Mouse (Mus musculus) hindbrain, embryonic 11.5 days (tissue): ENCODE measurements around the gene Capn5. TPM values are rescaled to one million over a fixed set of nuclear protein-coding genes. Genes with fewer than 3 reads are reported as not detected.

ENCODE experiments used
- ATAC-seq: fragments of 200-750 bp; cut with Nextera tagmentation; 2 replicates; pipeline ENCODE4 v1.8.0; 2017; ENCODE audit warnings: mild to moderate bottlenecking, moderate TSS enrichment, moderate library complexity; ENCODE audit not compliant: low FRiP score
- DNase-seq: peaks from one replicate; pipeline ENCODE4 v3.0.0-alpha.2; 2015; ENCODE audit warnings: low spot score
- H3K27ac ChIP-seq: fragments of 300-500 bp; sonication (generic); 2 replicates; pipeline ENCODE4 v1.5.1; 2014; ENCODE audit warnings: mild to moderate bottlenecking, low read depth, low read length
- H3K27me3 ChIP-seq: fragments of 300-500 bp; sonication (generic); 2 replicates; pipeline ENCODE4 v1.6.1; 2014; ENCODE audit warnings: mild to moderate bottlenecking, low read length, moderate library complexity, mixed read lengths; ENCODE audit not compliant: control insufficient read depth, insufficient read depth
- H3K36me3 ChIP-seq: fragments of 300-500 bp; sonication (generic); 2 replicates; pipeline ENCODE4 v1.6.1; 2014; ENCODE audit warnings: mild to moderate bottlenecking, low read length, moderate library complexity, mixed read lengths; ENCODE audit not compliant: control insufficient read depth, insufficient read depth
- H3K4me1 ChIP-seq: fragments of 300-500 bp; sonication (generic); replicated peaks from 2 replicates; pipeline ENCODE4 v1.6.1; 2014; ENCODE audit warnings: low read length, mixed read lengths; ENCODE audit not compliant: control insufficient read depth, insufficient read depth
- H3K4me2 ChIP-seq: fragments of 300-500 bp; sonication (generic); replicated peaks from 2 replicates; pipeline ENCODE4 v1.6.1; 2014; ENCODE audit warnings: mild to moderate bottlenecking, low read depth, low read length
- H3K4me3 ChIP-seq: fragments of 300-500 bp; sonication (generic); 2 replicates; pipeline ENCODE4 v1.5.1; 2014; ENCODE audit warnings: low read depth, low read length
- H3K9ac ChIP-seq: fragments of 300-500 bp; sonication (generic); 2 replicates; pipeline ENCODE4 v1.6.1; 2014; ENCODE audit warnings: low read depth, low read length
- H3K9me3 ChIP-seq: fragments of 300-500 bp; sonication (generic); 2 replicates; pipeline ENCODE4 v1.6.1; 2016; ENCODE audit warnings: low read length; ENCODE audit not compliant: control insufficient read depth
- WGBS: fragments of 180-500 bp; shearing (Covaris S2); extraction: QIAGEN DNeasy Blood & Tissue Kit; methylation state at CpG from one replicate; pipeline ENCODE4 v1.1.7; 2014; 5-methylcytosine and 5-hydroxymethylcytosine counted together
- polyA plus RNA-seq: library from polyadenylated mRNA; unstranded; fragments of >200 nt; fragmentation: Nextera tagmentation; extraction: Ambion mirVana; gene quantifications from 2 replicates; pipeline ENCODE4 v1.2.1, GENCODE M21; 2014

The Capn5 gene
- polyA plus RNA-seq, 1 experiment from 2014 or later: 4.8 TPM

DNA sequence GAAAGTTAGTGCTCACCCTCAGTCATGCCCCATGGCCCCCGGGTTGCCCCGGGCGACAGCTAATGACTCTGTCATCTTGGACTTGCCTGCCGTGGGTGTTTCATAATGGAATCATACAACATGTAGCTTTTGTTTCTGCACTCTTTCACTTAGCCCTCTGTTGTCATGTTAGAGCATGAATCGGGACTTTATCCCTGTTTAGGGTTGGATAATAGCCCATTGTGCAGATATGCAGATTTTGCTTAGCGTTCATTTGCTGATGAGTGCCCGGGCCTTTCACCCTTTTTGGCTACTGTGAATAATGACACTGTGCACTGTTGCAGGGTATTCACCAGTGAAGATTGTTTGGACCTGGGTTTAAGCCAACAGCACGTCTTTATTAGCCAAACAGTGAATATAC lies 8.6 kb upstream of the Capn5 start:
- peak; percentile 68 for DNase-seq

DNA sequence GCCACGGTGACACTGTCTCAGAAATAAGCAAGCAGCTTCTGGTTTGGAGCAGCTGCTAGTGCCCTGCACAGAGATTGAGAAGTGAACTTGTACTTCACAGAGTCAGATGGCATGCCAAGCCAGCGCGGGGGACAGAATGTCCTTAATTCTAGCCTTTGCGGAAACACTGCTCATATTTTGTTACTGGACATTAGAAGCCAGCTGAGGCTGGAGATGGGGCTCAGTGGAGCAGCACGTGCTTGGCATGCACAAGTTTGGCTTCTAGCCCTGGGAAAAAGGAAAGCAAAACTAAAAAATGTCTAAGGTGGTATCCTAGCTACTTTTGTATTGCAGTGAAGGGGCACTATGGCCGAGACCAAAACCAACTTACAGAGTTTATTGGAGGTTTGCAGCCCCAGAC lies 7.3 kb upstream of the Capn5 start:
- Histone ChIP-seq H3K27me3 (no peaks in the 10 kb centered on the region), H3K27ac (peak overlapping the region; percentile 81; the same call in 1 of the 2 replicates), H3K4me2 (no peak overlapping the region), H3K4me1 (peaks cover 2% of the 10 kb centered on the region; the same call in 1 of the 2 replicates), H3K9ac (no peak overlapping the region), H3K9me3 (no peaks in the 10 kb centered on the region), H3K36me3 (no peaks in the 10 kb centered on the region), H3K4me3 (no peak overlapping the region)
- DNase-seq (peak; percentile 41), ATAC-seq (no peak)
- WGBS: 79% methylated on average over 6 of the region's 6 CpGs

More for the DNA sequence above, 8.6 kb upstream of the Capn5 start:
- Histone ChIP-seq H3K9ac (no peak overlapping the region), H3K27ac (peak overlapping the region; percentile 81; the same call in 1 of the 2 replicates), H3K27me3 (peaks cover 2% of the 10 kb centered on the region; the same call in 1 of the 2 replicates), H3K4me2 (no peak overlapping the region), H3K4me1 (peaks cover 2% of the 10 kb centered on the region; the same call in 1 of the 2 replicates), H3K4me3 (no peak overlapping the region), H3K36me3 (no peaks in the 10 kb centered on the region), H3K9me3 (no peaks in the 10 kb centered on the region)
- WGBS: 38% methylated on average over 8 of the region's 8 CpGs
- ATAC-seq: peak; percentile 91

DNA sequence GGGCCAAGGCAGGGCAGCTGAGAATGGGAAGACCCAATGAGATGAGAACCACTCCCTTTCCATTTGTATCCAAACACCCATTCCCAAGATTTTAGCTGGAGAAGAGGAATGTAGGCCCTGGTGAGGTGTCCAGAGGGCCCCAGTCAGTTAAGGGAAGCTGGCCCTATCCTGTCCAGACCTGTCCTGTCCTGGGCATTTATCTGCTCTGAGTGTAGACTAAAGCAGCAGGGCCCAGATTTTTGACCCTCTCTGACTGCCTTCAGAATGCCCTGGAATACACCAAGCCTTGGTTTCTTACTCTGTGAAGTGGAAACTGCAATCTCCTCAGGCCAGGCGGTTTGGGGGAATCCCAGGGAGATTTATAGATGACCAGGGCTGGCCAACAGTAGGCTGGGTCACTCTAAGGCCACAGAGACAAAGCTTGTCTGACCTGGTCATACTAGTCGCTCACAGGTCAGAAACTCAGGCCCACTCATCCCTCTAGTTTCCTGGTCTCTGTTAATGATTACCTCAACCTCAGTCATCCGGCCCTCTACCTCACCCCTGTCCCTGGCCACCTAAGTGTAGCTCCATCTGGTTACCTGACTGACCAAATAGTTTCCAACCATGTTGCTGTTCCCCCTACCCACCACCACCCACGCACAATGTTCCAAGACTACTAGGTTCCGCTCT lies 622 bp upstream of the Capn5 start:
- no peak for DNase-seq
- Histone ChIP-seq H3K36me3 (no peaks in the 10 kb centered on the region), H3K9ac (peak overlapping the region; percentile 68; the same call in 1 of the 2 replicates), H3K27me3 (no peaks in the 10 kb centered on the region), H3K4me2 (peak overlapping the region; percentile 78), H3K4me3 (peak overlapping the region; percentile 72), H3K27ac (0 out of 2 replicates have a peak overlapping the region, but pooled peaks have one; percentile 6), H3K4me1 (0 out of 2 replicates have a peak, but pooled peaks cover 2% of the 10 kb centered on the region), H3K9me3 (no peaks in the 10 kb centered on the region)
- peak; percentile 46 for ATAC-seq
- 87% methylated on average over 5 of the region's 5 CpGs for WGBS

DNA sequence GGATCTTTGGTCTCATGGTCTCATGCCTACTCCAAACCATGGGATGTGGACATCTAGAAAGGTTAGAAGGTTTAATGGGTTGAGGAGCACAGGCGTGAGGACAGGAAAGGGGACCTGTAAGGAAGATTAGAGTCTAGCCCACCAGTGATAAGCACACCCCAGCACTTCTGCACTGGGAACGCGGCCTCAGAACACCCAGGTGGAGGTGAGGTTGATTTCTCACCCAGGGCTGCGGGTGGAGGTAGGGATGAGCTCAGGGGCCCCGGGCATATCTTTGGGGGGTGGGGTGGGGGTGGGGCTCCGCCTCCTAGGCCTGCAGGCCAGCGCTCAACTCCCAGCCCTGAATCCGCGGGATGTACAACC lies 527 bp downstream of the Capn5 start:
- peak overlapping the region; percentile 78 for H3K4me2 ChIP-seq
- 22% methylated on average over 4 of the region's 9 CpGs for WGBS
- no peaks in the 10 kb centered on the region for H3K9me3 ChIP-seq
- H3K9ac ChIP-seq: peak overlapping the region; percentile 68
- H3K4me3 ChIP-seq: peak overlapping the region; percentile 72
- no peaks in the 10 kb centered on the region for H3K36me3 ChIP-seq
- ATAC-seq (no peak; the same call in 1 of the 2 replicates), DNase-seq (no peak)
- H3K27ac ChIP-seq: no peak overlapping the region
- no peaks in the 10 kb centered on the region for H3K27me3 ChIP-seq
- H3K4me1 ChIP-seq: 0 out of 2 replicates have a peak, but pooled peaks cover 2% of the 10 kb centered on the region

DNA sequence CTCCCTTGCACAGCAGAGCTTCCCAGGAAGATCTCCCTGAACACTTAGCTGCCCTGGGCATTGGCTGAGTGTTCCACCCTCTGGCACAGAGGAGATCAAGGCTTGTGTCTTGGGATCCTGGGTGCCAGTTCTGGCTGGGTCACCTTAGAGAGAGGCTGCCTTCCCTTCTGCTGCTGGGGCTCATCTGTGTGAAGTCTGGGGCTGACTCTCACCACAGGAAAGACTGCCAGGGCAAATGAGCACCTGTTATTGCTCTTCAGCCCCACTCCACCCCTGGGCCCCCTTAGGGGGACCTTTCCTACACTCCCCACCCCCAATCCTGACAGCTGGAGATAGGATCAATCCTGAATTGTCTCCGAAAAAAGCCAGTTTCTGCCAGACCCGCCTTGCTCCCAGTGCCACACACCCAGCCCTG lies 996 bp downstream of the Capn5 start:
- Histone ChIP-seq H3K27me3 (no peaks in the 10 kb centered on the region), H3K36me3 (no peaks in the 10 kb centered on the region), H3K4me1 (0 out of 2 replicates have a peak, but pooled peaks cover 2% of the 10 kb centered on the region), H3K9ac (no peak overlapping the region), H3K4me2 (peak overlapping the region; percentile 78), H3K4me3 (peak overlapping the region; percentile 72), H3K27ac (no peak overlapping the region), H3K9me3 (no peaks in the 10 kb centered on the region)
- DNase-seq (no peak), ATAC-seq (no peak)
- WGBS: 60% methylated on average over 2 of the region's 2 CpGs

DNA sequence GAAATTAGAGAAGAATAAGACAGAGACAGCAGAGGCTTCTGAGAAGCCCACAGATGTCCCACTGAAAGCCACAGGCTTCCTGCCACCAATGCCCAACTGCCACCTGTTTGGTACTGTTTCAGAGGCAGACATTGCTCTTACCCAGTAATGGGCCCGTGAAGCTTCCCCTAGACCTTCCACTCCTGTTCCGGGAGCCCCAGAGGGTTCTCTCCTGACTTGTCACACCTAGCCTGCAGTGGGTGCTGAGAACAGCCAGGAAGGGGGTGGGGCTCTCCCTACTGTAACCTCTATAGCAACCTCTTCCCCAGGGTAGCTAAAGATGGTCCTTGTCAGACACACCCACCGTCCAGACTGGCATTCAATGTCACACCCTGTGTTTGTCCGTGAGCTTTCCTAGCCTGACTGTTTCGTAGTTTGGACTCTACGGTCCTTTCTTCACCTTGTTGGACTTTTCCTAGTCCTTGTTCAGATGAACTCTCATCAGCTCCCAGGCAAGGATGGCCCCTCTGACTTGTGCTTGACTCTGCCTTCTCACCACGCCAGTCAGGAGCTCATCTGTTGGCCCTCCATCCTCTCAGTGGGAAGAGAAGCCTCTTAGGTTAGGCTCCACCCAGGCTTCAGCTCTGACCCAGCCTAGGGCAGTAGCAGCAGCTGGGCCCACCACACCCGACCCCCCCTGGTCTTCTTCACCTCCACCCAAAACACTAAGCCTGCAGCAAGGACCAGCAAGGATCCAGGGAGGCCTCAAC lies 1.6 kb downstream of the Capn5 start:
- DNase-seq (no peak), ATAC-seq (no peak)
- H3K4me2 ChIP-seq: no peak overlapping the region
- H3K9ac ChIP-seq: no peak overlapping the region
- H3K4me1 ChIP-seq: 0 out of 2 replicates have a peak, but pooled peaks cover 2% of the 10 kb centered on the region
- no peaks in the 10 kb centered on the region for H3K36me3 ChIP-seq
- H3K27me3 ChIP-seq: no peaks in the 10 kb centered on the region
- H3K9me3 ChIP-seq: no peaks in the 10 kb centered on the region
- 80% methylated on average over 8 of the region's 8 CpGs for WGBS
- no peak overlapping the region for H3K4me3 ChIP-seq
- no peak overlapping the region for H3K27ac ChIP-seq

DNA sequence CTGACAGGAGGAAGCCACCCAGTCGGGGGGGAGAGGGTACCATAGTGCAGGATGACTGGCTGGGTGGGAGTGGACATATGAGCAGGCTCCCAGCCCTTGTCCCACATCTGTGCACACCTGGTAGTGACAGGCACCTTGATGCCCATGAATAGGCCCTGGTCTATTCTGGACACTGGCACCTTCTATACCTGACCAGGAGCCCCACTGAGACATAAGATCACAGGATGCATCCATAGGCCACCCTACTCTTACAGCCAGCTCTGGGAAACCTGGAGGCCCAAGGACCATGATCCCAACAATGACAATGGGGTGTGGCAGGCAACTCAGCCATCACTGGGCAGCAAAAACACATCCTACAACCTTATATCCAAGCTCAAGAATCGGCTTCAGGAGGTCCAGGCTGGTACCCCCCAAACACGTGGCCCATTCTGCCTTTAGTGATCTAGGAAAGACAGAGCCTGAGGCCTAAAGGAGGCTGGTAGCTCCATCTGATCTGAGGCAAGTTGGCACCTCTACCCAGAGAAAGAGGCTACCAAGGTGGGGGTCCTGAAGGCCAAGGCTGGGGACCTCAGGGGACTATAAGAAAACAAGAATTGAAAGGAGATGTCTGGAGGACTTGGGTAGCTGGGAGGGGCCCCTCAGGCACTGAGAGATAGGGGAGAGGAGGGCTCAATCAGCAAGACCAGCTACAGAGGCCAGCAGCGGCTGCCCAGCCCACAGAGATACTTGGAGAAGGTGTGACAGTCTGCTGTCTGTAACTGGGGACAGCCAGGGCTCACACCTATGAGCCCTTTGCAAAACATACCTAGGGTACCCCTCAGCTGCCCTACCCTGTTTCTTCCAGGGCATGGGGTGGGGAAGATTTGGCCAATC lies 3.0 kb downstream of the Capn5 start:
- Histone ChIP-seq H3K36me3 (no peaks in the 10 kb centered on the region), H3K27me3 (no peaks in the 10 kb centered on the region), H3K4me2 (no peak overlapping the region), H3K4me3 (no peak overlapping the region), H3K27ac (no peak overlapping the region), H3K9ac (no peak overlapping the region), H3K4me1 (0 out of 2 replicates have a peak, but pooled peaks cover 2% of the 10 kb centered on the region), H3K9me3 (no peaks in the 10 kb centered on the region)
- ATAC-seq: no peak
- WGBS: 73% methylated on average over 4 of the region's 4 CpGs
- no peak for DNase-seq

DNA sequence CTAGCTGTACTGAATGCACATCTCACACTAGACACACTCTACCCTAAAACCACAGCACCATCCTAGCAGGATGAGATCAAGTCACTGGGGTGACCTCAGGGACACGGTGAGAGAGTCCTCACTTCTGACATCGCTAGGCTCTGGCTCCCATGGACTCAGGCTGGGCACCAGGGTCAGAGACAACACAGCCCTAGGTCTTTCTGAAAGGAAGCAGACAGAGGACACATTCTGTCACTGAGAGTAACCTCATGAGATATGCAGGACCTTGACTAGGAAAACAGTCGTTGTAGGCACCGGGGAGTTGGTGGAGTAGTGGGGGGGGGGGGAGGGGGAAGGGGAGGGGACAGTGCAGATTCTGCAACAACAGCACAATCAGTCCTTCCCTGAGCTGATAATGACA lies 4.7 kb downstream of the Capn5 start:
- no peaks in the 10 kb centered on the region for H3K9me3 ChIP-seq
- no peak overlapping the region for H3K4me2 ChIP-seq
- H3K36me3 ChIP-seq: no peaks in the 10 kb centered on the region
- no peak for DNase-seq
- no peak for ATAC-seq
- H3K27ac ChIP-seq: no peak overlapping the region
- H3K27me3 ChIP-seq: no peaks in the 10 kb centered on the region
- no peak overlapping the region for H3K4me3 ChIP-seq
- 0 out of 2 replicates have a peak, but pooled peaks cover 2% of the 10 kb centered on the region for H3K4me1 ChIP-seq
- 43% methylated on average over 4 of the region's 4 CpGs for WGBS
- no peak overlapping the region for H3K9ac ChIP-seq
